Comparison of ENCODE assay signal across 9 mouse cellular contexts in the genomic region with DNA sequence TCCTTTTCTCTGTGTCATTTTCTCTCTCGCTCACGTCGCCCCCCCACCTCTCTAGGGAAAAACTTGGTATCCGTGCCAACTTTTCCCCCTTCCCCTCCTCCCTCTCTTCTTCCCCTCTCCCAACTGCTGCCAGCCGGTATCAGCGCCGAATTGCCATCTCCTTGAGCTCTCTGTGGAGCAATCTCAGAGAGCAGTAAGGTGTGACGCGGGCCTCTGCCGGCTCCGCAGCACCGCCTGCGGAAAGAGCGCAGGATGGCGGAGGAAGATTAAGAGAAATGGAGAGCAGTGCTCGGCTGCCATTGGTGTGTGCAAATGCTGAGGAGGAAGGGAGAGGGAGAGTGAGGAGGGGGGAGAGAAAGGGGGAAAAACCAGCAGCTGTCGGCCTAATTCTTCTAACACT. TPM values are rescaled to one million over a fixed set of nuclear protein-coding genes. Genes with fewer than 3 reads are reported as not detected.
DNase-seq lines count a peak whose midpoint lies in the region; ATAC-seq and TF ChIP-seq lines count a peak whose summit lies in the region.
"Had no signal": no experiment of that assay in that cellular context is flagged by ENCODE, and none has a peak within 500 bp of the region (broad histone marks: within the 10 kb centered on the region; RNA-seq: fewer than 3 reads in every experiment).

No protein-coding gene starts in this region.

- no peak for TF ChIP-seq CTCF in testis, adult 2 months (IDR thresholded peaks at IDR 0.05; ENCODE audit: control insufficient read depth, insufficient read depth, insufficient replicate concordance, low read depth, low read length)
- peak; percentile 51 for TF ChIP-seq CTCF in hindbrain, postnatal 0 days (IDR thresholded peaks at IDR 0.05; ENCODE audit: low read depth)

- no peaks in the 10 kb centered on the region for H3K9me3 ChIP-seq in hindbrain, postnatal 0 days (ENCODE audit: low read length)
- no peaks in the 10 kb centered on the region for H3K9me3 ChIP-seq in midbrain, embryonic 10.5 days (replicated peaks)

- H3K4me3 ChIP-seq in testis, adult 2 months (ENCODE audit: control insufficient read depth, low read depth, low read length): peak overlapping the region; percentile 71
- H3K4me3 ChIP-seq in hindbrain, postnatal 0 days (ENCODE audit: low read length): peak overlapping the region; percentile 21
- H3K4me3 ChIP-seq in midbrain, embryonic 10.5 days: peak overlapping the region; percentile 38

- H3K9ac ChIP-seq in hindbrain, postnatal 0 days (replicated peaks; ENCODE audit: low read length): peak overlapping the region; percentile 19; the same call in 1 of the 2 replicates

- H3K4me1 ChIP-seq in testis, adult 2 months (ENCODE audit: control insufficient read depth, insufficient read depth, low read length): peaks cover 5% of the 10 kb centered on the region; the same call in 1 of the 2 replicates
- peaks cover 8% of the 10 kb centered on the region; the same call in 1 of the 2 replicates for H3K4me1 ChIP-seq in hindbrain, postnatal 0 days (ENCODE audit: insufficient read depth, low read length)
- peaks cover 18% of the 10 kb centered on the region for H3K4me1 ChIP-seq in midbrain, embryonic 10.5 days

- ATAC-seq in hindbrain, postnatal 0 days: peak; percentile 85

- WGBS in hindbrain, postnatal 0 days: 2% methylated on average over 16 of the region's 17 CpGs
- 3% methylated on average over 15 of the region's 17 CpGs for WGBS in midbrain, embryonic 10.5 days

- DNase-seq in cerebellum, adult 9-10 months: peak; percentile 51
- no peak for DNase-seq in cerebellum, adult 11 months
- DNase-seq in testis, postnatal 10 days (ENCODE audit: low spot score): no peak
- peak; percentile 84 for DNase-seq in hindbrain, postnatal 0 days (ENCODE audit: low spot score)
- no peak for DNase-seq in midbrain, embryonic 10.5 days (ENCODE audit: low spot score)
- peak; percentile 37 for DNase-seq in thymus, postnatal 4 days
- DNase-seq in spleen, postnatal 36 days (ENCODE audit: low spot score in 2 of 2): no peak

- no peak overlapping the region for H3K27ac ChIP-seq in testis, adult 2 months (ENCODE audit: control insufficient read depth, insufficient read depth, low read depth, low read length)
- peak overlapping the region; percentile 79 for H3K27ac ChIP-seq in hindbrain, postnatal 0 days
- H3K27ac ChIP-seq in midbrain, embryonic 10.5 days (replicated peaks): no peak overlapping the region

- H3K27me3 ChIP-seq in testis, adult 2 months (ENCODE audit: control insufficient read depth, insufficient read depth, low read length): no peaks in the 10 kb centered on the region
- no peaks in the 10 kb centered on the region for H3K27me3 ChIP-seq in hindbrain, postnatal 0 days (ENCODE audit: insufficient read depth, low read length)
- peaks cover 11% of the 10 kb centered on the region; the same call in 1 of the 2 replicates for H3K27me3 ChIP-seq in midbrain, embryonic 10.5 days (ENCODE audit: low read depth, poor library complexity, severe bottlenecking)

- no peaks in the 10 kb centered on the region for H3K36me3 ChIP-seq in testis, adult 2 months (ENCODE audit: control insufficient read depth, insufficient read depth, low read length)
- peaks cover 3% of the 10 kb centered on the region; the same call in 1 of the 2 replicates for H3K36me3 ChIP-seq in hindbrain, postnatal 0 days (ENCODE audit: insufficient read depth, low read length)
- peaks cover 17% of the 10 kb centered on the region for H3K36me3 ChIP-seq in midbrain, embryonic 10.5 days

- H3K4me2 ChIP-seq in hindbrain, postnatal 0 days (ENCODE audit: low read depth, low read length): peak overlapping the region; percentile 49

- no peak for TF ChIP-seq POLR2A in testis, adult 2 months (IDR thresholded peaks at IDR 0.05; ENCODE audit: control insufficient read depth, low read depth, low read length)

RNA-seq across cellular contexts. Expression of a gene that starts 45.2 kb away (rescaled TPM):
- polyA plus RNA-seq in testis, adult 2 months (2012; rRNA removed): not detected in 2 replicates
- total RNA-seq in hindbrain, postnatal 0 days (2014; rRNA removed): 87.0 and 93.2 TPM in 2 replicates
- 30.7 and 34.3 TPM in 2 replicates for polyA plus RNA-seq in hindbrain, postnatal 0 days (2015; fragmentation: Nextera tagmentation; extraction: Ambion mirVana)
- 0.05 and 0.09 TPM in 2 replicates for polyA plus RNA-seq in midbrain, embryonic 10.5 days (2016; fragmentation: Nextera tagmentation; extraction: Ambion mirVana)
- polyA plus RNA-seq: C2C12 had no signal

Comparison
In these comparisons a context has a peak if more than half of its experiments do, and no peak if none do; other contexts are left out.
1. DNase-seq: peak in cerebellum, adult 9-10 months (single experiment), hindbrain, postnatal 0 days (single experiment) and thymus, postnatal 4 days (single experiment); none in cerebellum, adult 11 months (single experiment), testis, postnatal 10 days (single experiment), midbrain, embryonic 10.5 days (single experiment) and spleen, postnatal 36 days (0 of 2).
2. H3K4me3 ChIP-seq: peak in every context shown above with its lines; median percentile 71 in testis, adult 2 months; 38 in midbrain, embryonic 10.5 days; 21 in hindbrain, postnatal 0 days.
3. RNA of a gene that starts 45.2 kb away (polyA plus RNA-seq): 30.7 to 34.3 TPM in hindbrain, postnatal 0 days; 0.05 to 0.09 TPM in midbrain, embryonic 10.5 days and not detected in testis, adult 2 months; every median in the first group is over 10 times any median in the second.